Mouse (Mus musculus): ENCODE data around the gene Gpn2.

- TF ChIP-seq CTCF (IDR thresholded peaks at IDR 0.05; ENCODE audit: control insufficient read depth, insufficient read depth, insufficient replicate concordance, low read depth, low read length) (no peak), POLR2A (IDR thresholded peaks at IDR 0.05; ENCODE audit: control insufficient read depth, low read depth, low read length) (no peak)
These were observed 44.4 kb downstream of the Gpn2 start for GRCm38 (mm10) chr4:133628517-133628916.

Measured in testis, adult 2 months (tissue).